Mouse (Mus musculus) bone marrow macrophage, adult 2 months (primary cell): ENCODE data around the gene Fam213a. TPM values are rescaled to one million over a fixed set of nuclear protein-coding genes. Genes with fewer than 3 reads are reported as not detected.
"Not testable (repeated sequence)": the region's sequence is repeated elsewhere in the genome, so short reads cannot be mapped to it uniquely, and the experiment has no call there.

Experiments used
- H3K27ac ChIP-seq: 2 replicates; pipeline ENCODE4 v1.5.1; 2012; ENCODE audit warnings: low read depth, low read length; ENCODE audit not compliant: insufficient read depth
- H3K4me1 ChIP-seq: 2 replicates; pipeline ENCODE4 v1.6.1; 2012; ENCODE audit warnings: low read length; ENCODE audit not compliant: control insufficient read depth, insufficient read depth
- H3K4me3 ChIP-seq: 2 replicates; pipeline ENCODE4 v1.5.1; 2012; ENCODE audit warnings: mild to moderate bottlenecking, low read length, moderate library complexity; ENCODE audit not compliant: insufficient read depth
- CTCF ChIP-seq: IDR thresholded peaks from 2 replicates; pipeline ENCODE4 v1.5.1; 2012; ENCODE audit warnings: low read depth, mild to moderate bottlenecking, low read length, moderate library complexity
- POLR2A ChIP-seq: IDR thresholded peaks from 2 replicates; pipeline ENCODE4 v1.6.1; 2012; ENCODE audit warnings: mild to moderate bottlenecking, low read depth, low read length, borderline replicate concordance
- polyA plus RNA-seq: library from polyadenylated mRNA; stranded (reverse); fragments of >200 nt; gene quantifications from 2 replicates; pipeline ENCODE4 v1.2.4, GENCODE M21; 2012; ENCODE audit not compliant: missing spikeins, insufficient read depth, insufficient read length

Gene Fam213a
- polyA plus RNA-seq: 29.1 and 31.6 TPM in 2 replicates

DNA sequence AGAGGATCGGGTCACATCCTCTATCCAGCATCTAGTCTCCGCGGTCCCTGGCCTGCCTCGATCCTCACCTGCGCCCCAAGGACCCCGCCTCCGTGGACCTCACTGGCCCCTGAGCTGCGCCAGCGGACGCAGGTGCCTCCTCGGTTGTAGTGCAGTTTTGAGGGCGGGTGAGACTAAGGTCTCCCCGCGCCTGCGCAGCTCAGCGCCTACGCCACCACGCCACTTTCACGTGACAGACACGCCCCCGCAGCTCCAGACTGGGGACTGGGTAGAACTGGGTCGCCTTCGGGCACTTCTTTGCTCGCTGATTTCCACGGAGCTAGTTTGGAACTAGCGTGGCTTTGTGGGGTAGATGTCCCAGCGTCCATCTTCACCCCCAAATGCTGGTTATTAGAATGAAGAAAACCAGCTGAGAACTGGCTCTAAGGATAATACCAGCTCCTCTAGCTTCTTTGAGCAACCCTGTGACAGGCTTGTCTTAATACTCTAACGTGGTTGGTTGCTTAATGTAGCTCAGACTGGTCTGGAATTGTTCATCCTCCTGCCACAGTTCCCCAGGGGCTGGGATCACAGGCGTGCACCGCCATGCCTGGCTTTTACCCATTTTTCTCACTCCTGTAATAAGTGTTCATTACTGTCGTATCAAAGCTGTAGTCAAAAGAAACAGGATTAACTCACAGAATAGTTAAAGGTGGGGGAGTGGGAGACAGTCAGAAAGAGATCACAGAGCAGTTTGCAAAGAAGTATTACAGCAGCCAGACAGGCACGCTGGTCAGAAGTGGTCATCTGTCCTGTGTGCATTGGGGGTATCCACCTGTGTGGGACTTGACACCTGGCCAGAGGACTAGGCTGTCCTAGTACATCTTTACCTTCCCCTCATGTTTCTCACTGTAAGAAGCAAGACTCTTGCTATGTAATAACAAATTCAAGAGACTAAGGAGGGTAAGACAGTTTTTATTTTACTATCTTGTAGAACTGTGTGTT lies at the start of gene Fam213a:
TSS of gene Fam213a (minus strand) at position 159 of the 984 bp plus-strand sequence.
- Histone ChIP-seq H3K4me1 (peaks cover 20% of the 10 kb centered on the region), H3K4me3 (peak within 1 kb of the TSS; percentile 60), H3K27ac (peak within 1 kb of the TSS; percentile 50)
- TF ChIP-seq POLR2A (0 out of 2 replicates have a peak, but pooled peaks have one; percentile 19), CTCF (no peak)

- not testable (repeated sequence) for H3K4me1 ChIP-seq, H3K27ac ChIP-seq, H3K4me3 ChIP-seq
These were observed 39.6 kb upstream of the Fam213a start for GRCm38 (mm10) chr14:41053190-41053589.

DNA sequence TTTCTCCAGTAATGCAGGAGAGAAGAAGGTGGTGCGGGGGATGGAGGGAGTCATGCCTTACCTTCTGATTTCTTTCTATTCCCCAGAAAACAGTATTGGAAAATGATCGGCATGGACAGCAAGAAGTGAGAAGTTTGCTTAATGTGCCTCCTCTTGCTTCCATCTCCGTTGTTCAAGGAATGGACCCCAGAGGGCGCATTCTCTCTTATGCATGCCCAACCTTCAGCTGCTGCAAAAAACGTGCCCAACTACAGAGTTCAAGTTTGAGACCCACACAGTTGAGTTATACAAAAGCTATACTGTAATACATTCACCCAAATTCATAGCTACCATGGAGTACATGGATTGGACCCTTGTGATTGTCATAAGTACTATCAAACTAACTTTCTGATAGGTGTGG lies 38.9 kb upstream of the Fam213a start:
- TF ChIP-seq POLR2A (no peak), CTCF (no peak)
- Histone ChIP-seq H3K4me1 (no peaks in the 10 kb centered on the region), H3K4me3 (no peak overlapping the region), H3K27ac (no peak overlapping the region)

DNA sequence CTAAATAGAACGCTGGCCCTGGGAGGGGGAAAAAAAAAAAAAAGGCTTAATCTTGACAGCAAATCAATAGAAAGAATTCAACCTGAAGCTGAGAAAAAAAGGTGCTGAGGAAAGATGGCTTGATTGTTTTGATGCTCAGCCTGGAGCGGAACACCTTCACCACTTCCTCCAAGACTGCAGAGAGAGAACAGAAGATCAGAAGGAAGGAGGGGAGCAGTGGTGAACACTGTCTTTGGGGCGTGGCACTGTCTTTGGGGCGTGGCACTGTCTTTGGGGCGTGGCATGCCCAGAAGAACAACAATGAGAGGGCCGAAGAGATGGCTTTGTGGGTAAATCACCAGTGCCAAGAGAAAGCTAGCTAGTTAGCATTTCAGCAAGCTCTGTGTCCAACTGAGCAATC lies 36.9 kb upstream of the Fam213a start:
- H3K27ac ChIP-seq: no peak overlapping the region
- no peak overlapping the region for H3K4me3 ChIP-seq
- TF ChIP-seq CTCF (no peak), POLR2A (no peak)
- H3K4me1 ChIP-seq: no peaks in the 10 kb centered on the region

- Histone ChIP-seq H3K4me3 (no peak overlapping the region), H3K4me1 (no peaks in the 10 kb centered on the region), H3K27ac (no peak overlapping the region)
- TF ChIP-seq CTCF (no peak), POLR2A (no peak)
These were observed 33.8 kb upstream of the Fam213a start for GRCm38 (mm10) chr14:41047402-41047801.

DNA sequence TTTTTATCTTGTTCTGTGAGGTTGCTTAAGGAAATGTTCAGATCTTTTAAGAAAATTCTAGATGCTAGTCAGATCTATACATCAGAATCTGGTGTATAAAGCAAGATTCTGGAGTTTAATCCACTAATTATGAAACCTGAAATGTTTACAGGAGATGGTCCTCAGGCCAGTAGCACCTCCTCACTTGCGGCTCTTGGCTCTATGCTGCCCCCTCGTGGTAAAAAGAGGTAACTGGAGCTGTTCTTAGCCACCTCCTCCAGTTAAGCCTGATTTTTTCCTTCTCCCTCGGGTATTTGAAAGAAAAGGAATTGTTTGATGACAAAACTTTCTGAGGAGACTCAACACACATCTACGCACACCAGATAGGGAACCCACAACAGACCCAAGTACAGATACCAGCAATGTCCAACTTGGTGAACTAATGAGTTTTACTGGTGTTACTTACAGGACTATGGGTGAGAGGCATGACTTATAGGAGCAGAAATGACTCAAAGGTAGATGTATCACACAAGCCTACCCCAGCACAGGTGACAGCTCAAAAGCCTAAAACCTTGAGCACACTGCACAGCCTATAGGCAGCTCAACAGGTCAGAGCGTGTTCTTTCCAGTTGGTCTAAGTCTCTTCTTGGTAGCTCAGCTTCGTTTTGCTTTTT lies 21.7 kb upstream of the Fam213a start:
- H3K4me1 ChIP-seq: 0 out of 2 replicates have a peak, but pooled peaks cover under 1% of the 10 kb centered on the region
- no peak overlapping the region for H3K27ac ChIP-seq
- TF ChIP-seq CTCF: peak; percentile 73
- TF ChIP-seq POLR2A: no peak
- H3K4me3 ChIP-seq: no peak overlapping the region

- Histone ChIP-seq H3K27ac (no peak overlapping the region), H3K4me3 (no peak overlapping the region), H3K4me1 (no peaks in the 10 kb centered on the region)
- TF ChIP-seq POLR2A: no peak
- TF ChIP-seq CTCF: no peak; the same call in 1 of the 2 replicates
These were observed 19.8 kb upstream of the Fam213a start for GRCm38 (mm10) chr14:41033135-41034110.

DNA sequence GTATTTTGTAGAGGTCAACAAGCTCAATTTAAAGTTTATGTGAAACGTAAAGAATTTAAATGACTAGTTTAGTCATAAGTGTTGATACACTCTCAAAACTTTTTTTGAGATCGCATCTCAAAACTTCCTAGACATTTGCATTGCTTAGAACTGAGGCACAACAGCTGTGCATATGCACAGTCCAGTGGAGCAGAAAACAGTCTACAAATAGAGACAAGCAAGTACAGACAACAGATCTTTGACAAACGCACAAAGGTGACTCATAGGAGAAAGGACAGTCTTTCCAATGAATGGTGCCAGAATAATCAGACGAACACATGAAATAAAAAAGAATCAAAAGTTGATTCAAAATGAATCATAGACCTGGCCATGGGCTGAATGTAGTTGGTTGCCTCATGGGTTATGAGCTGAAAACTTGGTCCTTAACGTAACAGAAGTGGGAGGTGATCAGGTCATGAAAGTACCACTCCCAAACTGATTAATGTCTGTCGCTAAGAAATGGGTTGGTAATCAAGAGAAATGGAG lies 17.5 kb upstream of the Fam213a start:
- no peak overlapping the region for H3K27ac ChIP-seq
- no peak for TF ChIP-seq POLR2A
- TF ChIP-seq CTCF: no peak
- no peaks in the 10 kb centered on the region for H3K4me1 ChIP-seq
- H3K4me3 ChIP-seq: no peak overlapping the region

- H3K27ac ChIP-seq: no peak overlapping the region
- TF ChIP-seq POLR2A (no peak), CTCF (no peak)
- H3K4me3 ChIP-seq: no peak overlapping the region
- no peaks in the 10 kb centered on the region for H3K4me1 ChIP-seq
These were observed 15.7 kb upstream of the Fam213a start for GRCm38 (mm10) chr14:41029303-41029702.
